Mouse (Mus musculus): Measurements from ENCODE around the gene Actb. TPM values are rescaled to one million over a fixed set of nuclear protein-coding genes. Genes with fewer than 3 reads are reported as not detected.
"Not testable (repeated sequence)": the region's sequence is repeated elsewhere in the genome, so short reads cannot be mapped to it uniquely, and the experiment has no call there.

The Actb gene
- polyA plus RNA-seq, 1 experiment = 2,511 TPM

DNA sequence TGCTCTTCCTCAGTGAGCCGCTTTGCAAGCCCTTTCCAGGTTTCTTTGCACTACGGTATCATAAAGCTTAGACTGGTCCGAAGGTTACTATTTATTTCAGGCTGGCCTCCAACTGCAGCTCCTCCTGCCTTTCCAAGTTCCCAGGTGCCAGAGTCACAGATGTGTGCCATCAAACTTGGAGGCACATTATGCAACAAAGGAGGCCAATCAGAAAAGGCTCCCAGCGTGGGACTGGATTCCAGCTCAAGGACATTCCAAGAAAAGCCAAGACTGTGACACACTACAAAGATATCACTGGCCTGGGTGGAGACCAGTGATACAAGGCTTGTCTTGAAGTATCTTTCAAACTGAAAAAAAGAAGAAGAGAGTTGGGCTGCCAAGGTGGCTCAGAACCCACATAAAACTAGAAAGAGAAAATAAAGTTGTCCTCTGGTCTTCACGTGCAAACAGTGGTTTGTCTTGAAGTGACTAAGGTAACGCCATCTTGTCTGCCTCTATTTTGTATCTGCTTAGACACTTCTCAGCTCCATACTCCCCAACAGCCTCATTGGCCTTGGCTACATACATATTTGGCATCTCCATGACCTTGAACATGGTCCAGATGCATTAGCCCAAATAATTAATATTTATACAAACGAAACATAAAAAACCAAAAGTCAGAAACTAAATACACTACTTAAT is 8.8 kb downstream of the Actb start:
- no peak for TF ChIP-seq POLR2A (IDR thresholded peaks at IDR 0.05; ENCODE audit: low read depth, low read length)
- TF ChIP-seq CTCF (conservative IDR thresholded peaks at IDR 0.05; ENCODE audit: insufficient read depth, insufficient read length, low read depth, low read length) = no peak
- Histone ChIP-seq H3K27ac (ENCODE audit: insufficient read depth, low read depth, low read length) (no peak overlapping the region), H3K36me3 (ENCODE audit: control insufficient read depth, insufficient read depth, low read length) (peaks cover under 1% of the 10 kb centered on the region; the same call in 1 of the 2 replicates), H3K27me3 (replicated peaks; ENCODE audit: control insufficient read depth, insufficient read depth, low read length) (no peaks in the 10 kb centered on the region), H3K4me1 (ENCODE audit: control insufficient read depth, insufficient read depth, low read length) (no peaks in the 10 kb centered on the region), H3K4me3 (ENCODE audit: insufficient read depth, low read depth, low read length) (no peak overlapping the region)
- 81% methylated on average over 7 of the region's 7 CpGs for WGBS
- no peak for DNase-seq

DNA sequence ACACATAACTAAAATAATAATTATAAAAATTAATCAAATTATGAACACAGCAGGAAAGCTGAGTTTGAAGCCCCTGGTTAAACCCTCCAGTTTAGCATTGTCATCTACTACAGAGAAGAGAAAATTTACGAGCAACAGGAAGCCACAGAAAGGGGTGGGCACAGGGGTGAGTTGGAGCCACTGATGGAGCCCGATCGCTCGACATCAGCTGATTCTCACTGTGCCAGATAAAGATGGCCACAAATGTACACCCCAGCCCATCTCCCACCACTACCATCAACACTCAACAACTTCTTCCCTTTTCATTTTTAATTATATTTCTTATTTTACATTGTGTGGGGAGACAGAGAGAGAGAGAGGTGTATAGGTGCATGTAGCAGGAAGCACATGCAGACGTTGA is 9.8 kb downstream of the Actb start:
- Histone ChIP-seq H3K4me3 (ENCODE audit: insufficient read depth, low read depth, low read length) (no peak overlapping the region), H3K27me3 (replicated peaks; ENCODE audit: control insufficient read depth, insufficient read depth, low read length) (no peaks in the 10 kb centered on the region), H3K4me1 (ENCODE audit: control insufficient read depth, insufficient read depth, low read length) (no peaks in the 10 kb centered on the region), H3K36me3 (ENCODE audit: control insufficient read depth, insufficient read depth, low read length) (no peaks in the 10 kb centered on the region), H3K27ac (ENCODE audit: insufficient read depth, low read depth, low read length) (no peak overlapping the region)
- whole genome bisulfite sequencing = 70% methylated on average over 5 of the region's 5 CpGs
- TF ChIP-seq CTCF (conservative IDR thresholded peaks at IDR 0.05; ENCODE audit: insufficient read depth, insufficient read length, low read depth, low read length) (no peak), POLR2A (IDR thresholded peaks at IDR 0.05; ENCODE audit: low read depth, low read length) (no peak)
- no peak for DNase-seq

- Histone ChIP-seq H3K27me3 (replicated peaks; ENCODE audit: control insufficient read depth, insufficient read depth, low read length) (no peaks in the 10 kb centered on the region), H3K27ac (ENCODE audit: insufficient read depth, low read depth, low read length) (no peak overlapping the region), H3K36me3 (ENCODE audit: control insufficient read depth, insufficient read depth, low read length) (no peaks in the 10 kb centered on the region), H3K4me1 (ENCODE audit: control insufficient read depth, insufficient read depth, low read length) (no peaks in the 10 kb centered on the region), H3K4me3 (ENCODE audit: insufficient read depth, low read depth, low read length) (no peak overlapping the region)
- DNase-seq = no peak
- no peak for TF ChIP-seq POLR2A (IDR thresholded peaks at IDR 0.05; ENCODE audit: low read depth, low read length)
- TF ChIP-seq CTCF (conservative IDR thresholded peaks at IDR 0.05; ENCODE audit: insufficient read depth, insufficient read length, low read depth, low read length) = peak; percentile 31
- WGBS = 53% methylated on average over 10 of the region's 10 CpGs
Observed at GRCm38 (mm10) chr5:142896192-142896591, 10.4 kb downstream of the Actb start.

- WGBS = under 1% methylated on average over 40 of the region's 40 CpGs
- Histone ChIP-seq H3K4me3 (ENCODE audit: insufficient read depth, low read depth, low read length) (peak within 1 kb of the TSS; percentile 83), H3K27me3 (replicated peaks; ENCODE audit: control insufficient read depth, insufficient read depth, low read length) (no peaks in the 10 kb centered on the region), H3K4me1 (ENCODE audit: control insufficient read depth, insufficient read depth, low read length) (no peaks in the 10 kb centered on the region), H3K27ac (ENCODE audit: insufficient read depth, low read depth, low read length) (peak within 1 kb of the TSS; percentile 88), H3K36me3 (ENCODE audit: control insufficient read depth, insufficient read depth, low read length) (no peaks in the 10 kb centered on the region)
- no peak for TF ChIP-seq CTCF (conservative IDR thresholded peaks at IDR 0.05; ENCODE audit: insufficient read depth, insufficient read length, low read depth, low read length)
- TF ChIP-seq POLR2A (IDR thresholded peaks at IDR 0.05; ENCODE audit: low read depth, low read length) = peak; percentile 73
- peak; percentile 96 for DNase-seq
Observed at GRCm38 (mm10) chr5:142894918-142895613, 11.5 kb downstream of the Actb start, which contains the start of gene Fbxl18. Gene Fbxl18, minus strand, starts transcription at chr5:142895421.

DNA sequence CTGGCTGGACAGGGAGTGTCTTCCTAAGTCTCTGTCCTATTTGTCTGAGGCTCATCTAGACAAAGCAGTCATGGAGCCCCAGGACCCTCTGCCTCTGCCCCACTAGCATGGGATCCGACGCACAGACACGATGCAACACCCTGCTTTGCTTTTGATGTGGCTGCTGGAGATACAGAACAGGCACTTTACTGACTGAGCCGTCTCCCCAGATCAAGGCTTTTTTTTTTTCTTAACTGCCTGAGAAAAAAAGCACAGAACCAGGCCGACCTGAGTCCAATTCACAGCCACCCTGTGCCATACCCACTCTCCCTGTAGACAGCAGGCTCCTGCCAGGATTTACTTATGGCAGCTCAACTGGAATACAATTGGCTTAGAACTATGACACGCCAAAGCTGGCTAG is 15.2 kb downstream of the Actb start:
- no peak for DNase-seq
- no peaks in the 10 kb centered on the region for H3K27me3 ChIP-seq (replicated peaks; ENCODE audit: control insufficient read depth, insufficient read depth, low read length)
- no peaks in the 10 kb centered on the region for H3K36me3 ChIP-seq (ENCODE audit: control insufficient read depth, insufficient read depth, low read length)
- H3K4me3 ChIP-seq (ENCODE audit: insufficient read depth, low read depth, low read length) = no peak overlapping the region
- no peak for TF ChIP-seq POLR2A (IDR thresholded peaks at IDR 0.05; ENCODE audit: low read depth, low read length)
- no peak for TF ChIP-seq CTCF (conservative IDR thresholded peaks at IDR 0.05; ENCODE audit: insufficient read depth, insufficient read length, low read depth, low read length)
- H3K4me1 ChIP-seq (ENCODE audit: control insufficient read depth, insufficient read depth, low read length) = no peaks in the 10 kb centered on the region
- no peak overlapping the region for H3K27ac ChIP-seq (ENCODE audit: insufficient read depth, low read depth, low read length)
- WGBS = 78% methylated on average over 6 of the region's 6 CpGs

DNA sequence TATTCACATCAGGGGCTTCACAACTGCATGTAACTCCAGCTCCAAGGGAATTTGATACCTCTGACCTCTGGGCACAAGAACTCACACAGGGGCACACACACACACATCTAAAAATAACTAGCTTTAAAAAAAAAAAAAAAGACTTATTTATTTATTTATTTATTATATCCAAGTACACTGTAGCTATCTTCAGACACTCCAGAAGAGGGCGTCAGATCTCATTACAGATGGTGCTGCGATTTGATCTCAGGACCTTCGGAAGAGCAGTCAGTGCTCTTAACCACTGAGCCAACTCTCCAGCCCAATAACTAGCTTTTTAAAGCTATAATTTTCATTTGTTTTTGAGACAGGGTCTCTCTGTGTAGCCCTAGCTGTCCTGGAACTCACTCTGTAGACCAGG is 19.0 kb downstream of the Actb start:
- DNase-seq; H3K27me3 ChIP-seq (replicated peaks; ENCODE audit: control insufficient read depth, insufficient read depth, low read length); H3K4me3 ChIP-seq (ENCODE audit: insufficient read depth, low read depth, low read length); H3K36me3 ChIP-seq (ENCODE audit: control insufficient read depth, insufficient read depth, low read length); H3K27ac ChIP-seq (ENCODE audit: insufficient read depth, low read depth, low read length); H3K4me1 ChIP-seq (ENCODE audit: control insufficient read depth, insufficient read depth, low read length): not testable (repeated sequence)
- WGBS = 91% methylated on average over 3 of the region's 3 CpGs

DNA sequence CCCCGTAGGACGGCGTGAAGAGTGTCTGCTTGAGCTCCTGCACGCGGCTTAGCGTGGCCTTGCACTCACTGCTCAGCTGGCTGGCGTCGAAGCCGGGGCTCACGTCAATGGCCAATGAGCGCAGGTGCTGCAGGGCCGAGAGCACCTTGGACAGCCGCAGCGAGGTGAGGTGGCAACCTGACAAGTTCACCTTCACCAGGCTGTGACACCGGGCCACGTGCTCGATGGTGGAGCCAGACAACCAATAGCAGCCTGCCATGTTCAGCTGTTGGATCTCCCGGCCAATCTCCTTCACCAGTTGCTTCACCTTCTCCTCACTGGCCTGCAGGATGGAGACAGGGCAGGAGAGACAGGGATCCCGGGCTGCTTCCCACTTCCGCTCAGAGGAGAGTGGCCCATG is 19.8 kb downstream of the Actb start:
- Histone ChIP-seq H3K27me3 (replicated peaks; ENCODE audit: control insufficient read depth, insufficient read depth, low read length) (no peaks in the 10 kb centered on the region), H3K27ac (ENCODE audit: insufficient read depth, low read depth, low read length) (no peak overlapping the region), H3K36me3 (ENCODE audit: control insufficient read depth, insufficient read depth, low read length) (no peaks in the 10 kb centered on the region), H3K4me1 (ENCODE audit: control insufficient read depth, insufficient read depth, low read length) (no peaks in the 10 kb centered on the region), H3K4me3 (ENCODE audit: insufficient read depth, low read depth, low read length) (no peak overlapping the region)
- no peak for TF ChIP-seq POLR2A (IDR thresholded peaks at IDR 0.05; ENCODE audit: low read depth, low read length)
- no peak for TF ChIP-seq CTCF (conservative IDR thresholded peaks at IDR 0.05; ENCODE audit: insufficient read depth, insufficient read length, low read depth, low read length)
- 94% methylated on average over 20 of the region's 20 CpGs for WGBS
- DNase-seq = no peak

Data from kidney, adult 2 months (tissue).